Mouse (Mus musculus) liver, embryonic 14.5 days (tissue): ENCODE data around the gene Clic3.

ENCODE experiments used
- CTCF ChIP-seq: IDR thresholded peaks from 2 replicates; pipeline ENCODE4 v1.5.1; 2016; ENCODE audit warnings: antibody characterized with exemption, low read depth, control low read depth
- EP300 ChIP-seq: IDR thresholded peaks from 2 replicates; pipeline ENCODE4 v1.6.1; 2016; ENCODE audit warnings: antibody characterized with exemption, low read depth

DNA sequence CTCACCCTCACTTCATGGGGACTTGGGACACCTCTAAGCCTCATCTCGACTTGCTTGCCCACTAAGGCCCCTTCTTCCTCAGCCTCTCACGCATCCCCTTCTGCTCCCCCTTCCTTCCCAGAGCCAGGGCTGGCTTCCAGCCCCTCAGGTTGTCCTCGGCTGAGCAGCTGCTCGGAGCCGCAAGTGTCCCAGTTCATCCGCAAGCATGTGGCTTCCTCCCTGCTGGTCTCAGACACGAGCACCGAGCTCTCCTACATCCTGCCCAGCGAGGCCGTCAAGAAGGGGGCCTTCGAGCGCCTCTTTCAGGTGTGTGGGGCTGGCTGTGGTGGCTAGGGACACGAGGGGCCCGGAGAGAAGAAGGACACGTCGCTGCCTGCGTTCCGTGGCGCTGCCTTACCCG, 15.6 kb upstream of the Clic3 start:
- TF ChIP-seq CTCF (no peak), EP300 (no peak)
